Comparison of ENCODE assay signal across 9 mouse cellular contexts in genomic region chr12:20231986-20232541, GRCm38 (mm10).
DNase-seq lines count a peak whose midpoint lies in the region; ATAC-seq and TF ChIP-seq lines count a peak whose summit lies in the region.
"Had no signal": no experiment of that assay in that cellular context is flagged by ENCODE, and none has a peak within 500 bp of the region (broad histone marks: within the 10 kb centered on the region; RNA-seq: fewer than 3 reads in every experiment).

No protein-coding gene starts in this region.

- no peak for ATAC-seq in intestine, embryonic 14.5 days (replicated peaks; ENCODE audit: low FRiP score, low TSS enrichment, low read depth)
- ATAC-seq in intestine, postnatal 0 days, result no peak
- ATAC-seq in hindbrain, embryonic 14.5 days (ENCODE audit: low FRiP score), result peak; percentile 26; the same call in 1 of the 2 replicates

- H3K4me1 ChIP-seq in intestine, embryonic 14.5 days (replicated peaks; ENCODE audit: control insufficient read depth, insufficient read depth, low read length), result no peaks in the 10 kb centered on the region
- no peaks in the 10 kb centered on the region for H3K4me1 ChIP-seq in intestine, postnatal 0 days (replicated peaks; ENCODE audit: control insufficient read depth, insufficient read depth, low read length)
- H3K4me1 ChIP-seq in hindbrain, embryonic 14.5 days (replicated peaks; ENCODE audit: control insufficient read depth, insufficient read depth, low read length), result no peaks in the 10 kb centered on the region
- H3K4me1 ChIP-seq: megakaryocyte, embryonic 14.5 days had no signal

- WGBS in intestine, embryonic 14.5 days, result 67% methylated on average over 14 of the region's 14 CpGs
- WGBS in intestine, postnatal 0 days, result 72% methylated on average over 14 of the region's 14 CpGs
- 71% methylated on average over 14 of the region's 14 CpGs for WGBS in hindbrain, embryonic 14.5 days

- peaks cover 5% of the 10 kb centered on the region; the same call in 1 of the 2 replicates for H3K27me3 ChIP-seq in intestine, embryonic 14.5 days (replicated peaks; ENCODE audit: control insufficient read depth, insufficient read depth, low read length)
- H3K27me3 ChIP-seq in intestine, postnatal 0 days (replicated peaks; ENCODE audit: control insufficient read depth, insufficient read depth, low read length), result no peaks in the 10 kb centered on the region
- no peaks in the 10 kb centered on the region for H3K27me3 ChIP-seq in hindbrain, embryonic 14.5 days (ENCODE audit: control insufficient read depth, insufficient read depth, low read length)
- H3K27me3 ChIP-seq: megakaryocyte, embryonic 14.5 days had no signal

- DNase-seq in intestine, embryonic 14.5 days (ENCODE audit: low spot score), result peak; percentile 51
- DNase-seq in thymus, postnatal 10 days (ENCODE audit: low spot score in 2 of 2), result peak; percentile 5 to 7
- DNase-seq in thymus, postnatal 25 days, result no peak
- DNase-seq in hindbrain, embryonic 14.5 days (ENCODE audit: low spot score), result peak; percentile 23
- DNase-seq in testis, postnatal 14 days (ENCODE audit: low spot score), result peak; percentile 4
- no peak for DNase-seq in cerebellum, adult 11 months
- no peak for DNase-seq in cerebellum, adult 9-11 months

- no peak overlapping the region for H3K4me3 ChIP-seq in intestine, embryonic 14.5 days (ENCODE audit: low read depth, low read length)
- H3K4me3 ChIP-seq in intestine, postnatal 0 days (ENCODE audit: low read depth, low read length), result no peak overlapping the region
- no peak overlapping the region for H3K4me3 ChIP-seq in hindbrain, embryonic 14.5 days (replicated peaks; ENCODE audit: low read length)
- H3K4me3 ChIP-seq: megakaryocyte, embryonic 14.5 days had no signal

- H3K4me2 ChIP-seq in intestine, embryonic 14.5 days (ENCODE audit: low read length), result no peak overlapping the region
- no peak overlapping the region for H3K4me2 ChIP-seq in intestine, postnatal 0 days (replicated peaks; ENCODE audit: low read depth)
- no peak overlapping the region for H3K4me2 ChIP-seq in hindbrain, embryonic 14.5 days (replicated peaks)

- no peak overlapping the region for H3K27ac ChIP-seq in intestine, embryonic 14.5 days (ENCODE audit: low read depth)
- H3K27ac ChIP-seq in intestine, postnatal 0 days (ENCODE audit: low read depth, low read length), result no peak overlapping the region
- H3K27ac ChIP-seq in hindbrain, embryonic 14.5 days, result no peak overlapping the region

- peaks cover 71% of the 10 kb centered on the region for H3K9me3 ChIP-seq in intestine, embryonic 14.5 days (ENCODE audit: control insufficient read depth, low read length)
- peaks cover 72% of the 10 kb centered on the region for H3K9me3 ChIP-seq in intestine, postnatal 0 days (ENCODE audit: control insufficient read depth)
- H3K9me3 ChIP-seq in hindbrain, embryonic 14.5 days (ENCODE audit: control insufficient read depth, low read length), result peaks cover 72% of the 10 kb centered on the region

- no peak overlapping the region for H3K9ac ChIP-seq in intestine, embryonic 14.5 days (ENCODE audit: low read length)
- no peak overlapping the region for H3K9ac ChIP-seq in intestine, postnatal 0 days (ENCODE audit: low read depth, low read length)
- H3K9ac ChIP-seq in hindbrain, embryonic 14.5 days, result no peak overlapping the region

- no peak for TF ChIP-seq CTCF in intestine, postnatal 0 days (IDR thresholded peaks at IDR 0.05; ENCODE audit: low read depth)

- no peaks in the 10 kb centered on the region for H3K36me3 ChIP-seq in intestine, embryonic 14.5 days (ENCODE audit: control insufficient read depth, insufficient read depth, low read length)
- peaks cover 4% of the 10 kb centered on the region; the same call in 1 of the 2 replicates for H3K36me3 ChIP-seq in intestine, postnatal 0 days (ENCODE audit: control insufficient read depth, insufficient read depth)
- no peaks in the 10 kb centered on the region for H3K36me3 ChIP-seq in hindbrain, embryonic 14.5 days (replicated peaks; ENCODE audit: control insufficient read depth, insufficient read depth)

Comparison
In these comparisons a context has a peak if more than half of its experiments do, and no peak if none do; other contexts are left out.
1. DNase-seq: peak in intestine, embryonic 14.5 days (single experiment), thymus, postnatal 10 days (2 of 2), hindbrain, embryonic 14.5 days (single experiment) and testis, postnatal 14 days (single experiment); none in thymus, postnatal 25 days (single experiment), cerebellum, adult 11 months (single experiment) and cerebellum, adult 9-11 months (single experiment).